Mouse (Mus musculus): Measurements from ENCODE around the gene Gm3646. TPM values are rescaled to one million over a fixed set of nuclear protein-coding genes. Genes with fewer than 3 reads are reported as not detected.

Gm3646 gene
- not detected for polyA plus RNA-seq (2014; fragmentation: Illumina TruSeq; extraction: RNeasy Lipid Tissue Mini Kit (QIAGEN cat#74804); ENCODE audit: low read depth, low replicate concordance)

DNA sequence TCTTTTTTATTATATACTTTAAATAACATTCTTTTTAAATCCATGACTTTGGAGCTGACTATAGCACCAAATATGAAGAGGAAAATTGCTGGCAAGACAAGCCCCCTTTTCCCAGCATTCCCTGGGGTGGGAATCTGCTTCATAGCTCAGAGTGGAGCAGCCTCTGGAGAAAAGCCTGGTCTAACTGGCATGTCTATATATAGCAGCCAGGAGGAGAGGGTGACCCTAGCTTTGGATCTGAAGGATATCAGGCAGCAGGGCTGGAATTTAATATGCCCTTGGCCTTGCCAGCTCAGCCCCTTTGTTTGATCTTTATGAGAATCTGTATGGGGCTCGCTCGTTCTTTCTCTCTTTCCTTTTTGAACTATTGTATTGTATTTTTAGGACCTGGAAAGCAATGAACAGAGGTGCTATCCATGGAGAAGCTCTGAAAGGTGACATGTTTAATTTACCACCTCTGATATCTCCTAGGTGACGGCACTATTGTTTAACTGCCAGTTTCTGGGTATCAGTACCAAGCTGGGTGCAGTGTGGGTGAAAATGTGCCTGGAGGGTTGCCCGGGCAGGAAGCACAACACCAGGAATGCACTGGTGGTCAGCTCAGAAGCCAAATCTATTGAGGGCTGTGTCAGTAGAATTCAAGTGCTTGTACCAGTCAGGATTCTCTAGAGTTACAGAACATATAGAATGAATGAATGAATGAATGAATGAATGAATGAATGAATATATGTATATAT is at the start of gene Gm3646:
Gm3646 (minus strand) TSS at position 90 of the 737 bp plus-strand sequence.

Other genes with a start within 250 kb of the Gm3646 start
- 79.9 TPM for gene Rnf149, start 227.9 kb downstream of the Gm3646 start, polyA plus RNA-seq (2014; fragmentation: Illumina TruSeq; extraction: RNeasy Lipid Tissue Mini Kit (QIAGEN cat#74804); ENCODE audit: low read depth, low replicate concordance)
- gene Creg2, start 153.9 kb downstream of the Gm3646 start, polyA plus RNA-seq (2014; fragmentation: Illumina TruSeq; extraction: RNeasy Lipid Tissue Mini Kit (QIAGEN cat#74804); ENCODE audit: low read depth, low replicate concordance) = 0.24 TPM
- gene Rfx8, start 84.3 kb downstream of the Gm3646 start, polyA plus RNA-seq (2014; fragmentation: Illumina TruSeq; extraction: RNeasy Lipid Tissue Mini Kit (QIAGEN cat#74804); ENCODE audit: low read depth, low replicate concordance) = not detected
- 30.5 TPM for gene Map4k4, start 95.6 kb upstream of the Gm3646 start, polyA plus RNA-seq (2014; fragmentation: Illumina TruSeq; extraction: RNeasy Lipid Tissue Mini Kit (QIAGEN cat#74804); ENCODE audit: low read depth, low replicate concordance)

All from kidney, adult 10 weeks (tissue).